Mouse (Mus musculus): ENCODE measurements at regions not wholly inside any gene's neighbourhood (a gene's known extent, or its start where the extent isn't known, plus 50 kb on each side); places are given as distances from the start of the nearest gene placed in this dataset.

DNA sequence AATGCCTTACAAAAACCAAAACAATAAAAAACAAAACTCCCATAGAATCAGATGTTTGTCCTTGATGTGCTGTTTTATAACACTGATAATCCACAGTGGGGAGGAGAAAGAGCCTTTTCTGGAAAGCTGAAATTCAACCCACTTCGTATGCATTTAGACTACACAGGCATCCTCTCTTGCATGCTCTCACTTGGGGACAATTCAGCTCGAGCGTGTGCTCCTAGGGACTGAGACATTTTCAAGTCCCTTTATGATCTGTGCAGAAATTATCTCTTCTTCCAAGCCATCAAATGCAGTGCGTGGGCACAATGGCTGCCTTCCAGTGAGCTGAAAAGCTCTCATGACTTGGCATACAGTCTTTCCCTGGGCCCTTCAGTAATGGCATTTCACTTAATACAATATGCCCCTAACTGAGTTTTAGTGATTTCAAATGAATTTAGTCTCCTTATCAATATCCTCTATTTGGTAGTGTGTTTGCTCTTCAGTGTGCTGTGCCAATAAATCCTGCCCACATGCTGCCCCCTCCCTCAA, 977.1 kb downstream of the 5730522E02Rik start:
- Histone ChIP-seq H3K9ac (ENCODE audit: low read depth, low read length) (no peak overlapping the region), H3K4me1 (replicated peaks; ENCODE audit: control insufficient read depth, insufficient read depth, low read length) (no peaks in the 10 kb centered on the region), H3K4me3 (ENCODE audit: low read depth, low read length) (no peak overlapping the region), H3K36me3 (ENCODE audit: control insufficient read depth, insufficient read depth, low read length) (no peaks in the 10 kb centered on the region), H3K27me3 (ENCODE audit: control insufficient read depth, insufficient read depth, low read length) (no peaks in the 10 kb centered on the region), H3K27ac (ENCODE audit: low read depth, low read length) (no peak overlapping the region), H3K4me2 (replicated peaks; ENCODE audit: low read depth, low read length) (no peak overlapping the region), H3K9me3 (ENCODE audit: control insufficient read depth, low read length) (no peaks in the 10 kb centered on the region)
- 88% methylated on average over 4 of the region's 4 CpGs for WGBS
- DNase-seq (ENCODE audit: low spot score) (no peak), ATAC-seq (ENCODE audit: low FRiP score) (no peak)

Data from hindbrain, embryonic 11.5 days (tissue).